Mouse (Mus musculus): ENCODE results near the gene Abcc2. TPM values are rescaled to one million over a fixed set of nuclear protein-coding genes. Genes with fewer than 3 reads are reported as not detected.
A peak's percentile ranks its signal among the peaks of the same experiment; 100 is the strongest.

Gene Abcc2
- polyA plus RNA-seq, 1 experiment from 2014 or later = 37.7 TPM

DNA sequence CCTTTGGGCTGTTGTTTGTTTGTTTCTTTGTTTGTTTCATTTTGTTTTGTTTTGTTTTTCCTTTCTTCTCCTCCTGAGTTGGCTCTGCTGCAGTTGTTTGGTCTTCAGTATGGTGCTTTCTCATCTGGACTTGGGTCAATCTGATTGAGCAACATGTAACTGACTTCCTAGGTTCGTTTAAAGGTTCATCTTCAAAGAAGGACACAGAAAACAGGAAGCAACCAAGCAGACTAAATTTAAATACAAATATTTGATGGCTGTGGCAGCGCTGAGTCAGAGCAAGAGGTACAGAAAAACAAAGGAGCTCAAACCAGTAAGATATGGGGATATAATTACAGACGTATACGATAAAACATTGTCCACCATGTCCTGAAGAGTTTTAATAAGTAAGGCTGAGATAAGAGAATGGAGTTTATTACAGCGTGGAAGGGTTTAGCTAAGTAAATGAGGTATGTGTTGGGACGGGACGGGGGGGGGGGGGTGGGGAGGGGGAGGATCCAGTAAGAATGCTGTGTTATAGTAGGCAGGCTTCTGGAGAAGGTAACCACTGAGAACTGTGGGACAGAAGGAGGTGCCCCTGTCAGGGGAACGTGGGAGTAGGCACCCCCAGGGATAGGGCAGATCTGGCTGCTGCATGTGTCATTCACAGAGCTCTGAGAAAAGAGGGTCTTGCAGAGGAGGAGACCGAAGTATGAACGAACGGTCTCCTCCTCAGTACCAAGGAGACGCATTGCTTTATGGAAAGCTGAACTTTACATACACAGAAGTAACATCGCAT, 4.4 kb downstream of the Abcc2 start:
- no peaks in the 10 kb centered on the region for H3K27me3 ChIP-seq (ENCODE audit: insufficient read depth, low read length)
- peaks cover 6% of the 10 kb centered on the region; the same call in 1 of the 2 replicates for H3K36me3 ChIP-seq (replicated peaks; ENCODE audit: insufficient read depth, low read length)
- no peak for DNase-seq
- TF ChIP-seq EP300 (IDR thresholded peaks at IDR 0.05; ENCODE audit: low read depth) (0 out of 2 replicates have a peak, but pooled peaks have one; percentile 35), CTCF (IDR thresholded peaks at IDR 0.05; ENCODE audit: low read depth) (no peak)
- no peaks in the 10 kb centered on the region for H3K9me3 ChIP-seq (ENCODE audit: low read length)
- peak overlapping the region; percentile 61 for H3K9ac ChIP-seq (replicated peaks)
- peak overlapping the region; percentile 80 for H3K27ac ChIP-seq (ENCODE audit: low read depth)
- ATAC-seq = peak; percentile 32
- peak overlapping the region; percentile 43 for H3K4me3 ChIP-seq (ENCODE audit: low read depth, low read length)
- H3K4me2 ChIP-seq (ENCODE audit: low read depth, low read length) = peak overlapping the region; percentile 47
- H3K4me1 ChIP-seq (ENCODE audit: insufficient read depth) = no peaks in the 10 kb centered on the region
- 47% methylated on average over 13 of the region's 13 CpGs for WGBS (ENCODE audit: insufficient replicate concordance)

DNA sequence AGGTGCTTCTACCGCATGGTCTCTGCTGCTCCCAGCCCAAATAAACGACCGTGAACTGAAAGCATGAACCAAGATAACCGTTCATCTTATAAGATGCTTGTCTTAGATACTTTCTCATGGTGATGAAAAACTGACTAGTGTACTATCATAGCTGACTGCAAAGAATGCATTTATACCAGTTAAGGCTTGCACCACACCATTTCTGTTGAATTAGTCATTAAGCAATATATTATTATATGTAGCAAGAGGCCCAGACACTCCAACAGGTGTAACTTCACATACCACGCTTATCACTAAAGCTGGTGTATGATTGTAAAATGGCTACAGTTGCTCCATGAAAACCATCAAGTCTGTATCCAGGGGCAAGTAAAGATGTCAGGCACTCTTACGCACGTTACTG, 7.8 kb downstream of the Abcc2 start:
- H3K27me3 ChIP-seq (ENCODE audit: insufficient read depth, low read length) = no peaks in the 10 kb centered on the region
- no peak for TF ChIP-seq EP300 (IDR thresholded peaks at IDR 0.05; ENCODE audit: low read depth)
- no peak for TF ChIP-seq CTCF (IDR thresholded peaks at IDR 0.05; ENCODE audit: low read depth)
- WGBS (ENCODE audit: insufficient replicate concordance) = 80% methylated on average over 7 of the region's 7 CpGs
- H3K4me1 ChIP-seq (ENCODE audit: insufficient read depth) = no peaks in the 10 kb centered on the region
- peaks cover 6% of the 10 kb centered on the region; the same call in 1 of the 2 replicates for H3K36me3 ChIP-seq (replicated peaks; ENCODE audit: insufficient read depth, low read length)
- ATAC-seq (no peak), DNase-seq (no peak)
- no peak overlapping the region for H3K27ac ChIP-seq (ENCODE audit: low read depth)
- no peak overlapping the region for H3K4me3 ChIP-seq (ENCODE audit: low read depth, low read length)
- H3K9ac ChIP-seq (replicated peaks) = no peak overlapping the region
- no peak overlapping the region for H3K4me2 ChIP-seq (ENCODE audit: low read depth, low read length)
- no peaks in the 10 kb centered on the region for H3K9me3 ChIP-seq (ENCODE audit: low read length)

DNA sequence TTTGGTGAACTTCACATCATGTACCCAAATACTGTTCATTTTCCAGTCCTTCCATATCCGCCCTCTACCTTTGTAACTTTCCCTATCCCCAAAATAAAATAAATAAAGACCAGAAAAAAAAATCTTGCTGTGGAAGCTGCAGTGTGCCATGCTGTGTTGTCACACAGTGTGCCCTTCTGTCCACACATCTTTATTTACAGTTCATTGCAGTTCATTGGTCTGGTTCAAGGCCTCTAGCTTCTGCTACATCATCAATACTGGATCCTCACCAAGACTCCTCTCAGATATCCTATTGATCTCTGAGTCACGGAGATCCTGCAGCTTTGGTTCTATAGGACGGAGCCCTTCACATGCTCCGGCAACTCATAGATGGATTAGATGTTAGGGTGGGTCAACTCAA, 10.5 kb downstream of the Abcc2 start:
- H3K4me3 ChIP-seq (ENCODE audit: low read depth, low read length) = no peak overlapping the region
- no peaks in the 10 kb centered on the region for H3K27me3 ChIP-seq (ENCODE audit: insufficient read depth, low read length)
- no peaks in the 10 kb centered on the region for H3K4me1 ChIP-seq (ENCODE audit: insufficient read depth)
- ATAC-seq (peak; percentile 58), DNase-seq (no peak)
- H3K9me3 ChIP-seq (ENCODE audit: low read length) = no peaks in the 10 kb centered on the region
- H3K9ac ChIP-seq (replicated peaks) = 0 out of 2 replicates have a peak overlapping the region, but pooled peaks have one; percentile 16
- WGBS (ENCODE audit: insufficient replicate concordance) = 73% methylated on average over 4 of the region's 4 CpGs
- peak overlapping the region; percentile 82 for H3K27ac ChIP-seq (ENCODE audit: low read depth)
- H3K36me3 ChIP-seq (replicated peaks; ENCODE audit: insufficient read depth, low read length) = peaks cover 6% of the 10 kb centered on the region; the same call in 1 of the 2 replicates
- H3K4me2 ChIP-seq (ENCODE audit: low read depth, low read length) = no peak overlapping the region
- no peak for TF ChIP-seq CTCF (IDR thresholded peaks at IDR 0.05; ENCODE audit: low read depth)
- TF ChIP-seq EP300 (IDR thresholded peaks at IDR 0.05; ENCODE audit: low read depth) = peak; percentile 84; the same call in 1 of the 2 replicates

GRCm38 (mm10) chr19:43793951-43794350, 12.0 kb downstream of the Abcc2 start:
- Histone ChIP-seq H3K4me2 (ENCODE audit: low read depth, low read length) (no peak overlapping the region), H3K9me3 (ENCODE audit: low read length) (no peaks in the 10 kb centered on the region), H3K36me3 (replicated peaks; ENCODE audit: insufficient read depth, low read length) (peaks cover 5% of the 10 kb centered on the region; the same call in 1 of the 2 replicates), H3K27me3 (ENCODE audit: insufficient read depth, low read length) (no peaks in the 10 kb centered on the region), H3K27ac (ENCODE audit: low read depth) (no peak overlapping the region; the same call in 1 of the 2 replicates), H3K9ac (replicated peaks) (no peak overlapping the region), H3K4me1 (ENCODE audit: insufficient read depth) (peaks cover 8% of the 10 kb centered on the region; the same call in 1 of the 2 replicates), H3K4me3 (ENCODE audit: low read depth, low read length) (no peak overlapping the region)
- 81% methylated on average over 1 of the region's 1 CpGs for WGBS (ENCODE audit: insufficient replicate concordance)
- no peak for DNase-seq
- no peak for ATAC-seq
- TF ChIP-seq EP300 (IDR thresholded peaks at IDR 0.05; ENCODE audit: low read depth) = no peak
- TF ChIP-seq CTCF (IDR thresholded peaks at IDR 0.05; ENCODE audit: low read depth) = no peak

DNA sequence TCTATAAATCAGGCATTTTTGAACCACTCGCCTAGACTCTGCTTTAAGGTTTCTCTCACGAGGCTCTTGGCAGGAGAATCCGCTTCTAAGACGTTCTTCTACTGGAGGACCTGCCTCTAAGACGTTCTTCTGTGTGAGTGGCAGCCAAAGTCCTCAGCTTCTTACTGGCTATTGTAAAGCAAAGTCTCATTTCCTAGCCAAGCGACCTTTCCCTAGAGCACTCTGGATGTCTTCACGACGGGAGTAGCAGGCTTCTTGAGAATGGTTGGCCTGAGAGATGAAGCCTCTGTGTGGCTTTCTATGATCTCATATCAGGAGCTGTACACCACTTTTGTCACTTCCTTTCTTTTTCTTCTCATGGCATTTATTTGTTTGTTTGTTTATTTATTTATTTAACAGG, 13.5 kb downstream of the Abcc2 start:
- 74% methylated on average over 8 of the region's 8 CpGs for WGBS (ENCODE audit: insufficient replicate concordance)
- H3K27me3 ChIP-seq (ENCODE audit: insufficient read depth, low read length) = no peaks in the 10 kb centered on the region
- no peak for ATAC-seq
- no peak for DNase-seq
- no peaks in the 10 kb centered on the region for H3K9me3 ChIP-seq (ENCODE audit: low read length)
- H3K27ac ChIP-seq (ENCODE audit: low read depth) = 0 out of 2 replicates have a peak overlapping the region, but pooled peaks have one; percentile 53
- H3K4me3 ChIP-seq (ENCODE audit: low read depth, low read length) = no peak overlapping the region
- no peaks in the 10 kb centered on the region for H3K36me3 ChIP-seq (replicated peaks; ENCODE audit: insufficient read depth, low read length)
- TF ChIP-seq EP300 (IDR thresholded peaks at IDR 0.05; ENCODE audit: low read depth) = no peak
- no peak for TF ChIP-seq CTCF (IDR thresholded peaks at IDR 0.05; ENCODE audit: low read depth)
- no peak overlapping the region for H3K9ac ChIP-seq (replicated peaks)
- H3K4me2 ChIP-seq (ENCODE audit: low read depth, low read length) = no peak overlapping the region
- peaks cover 8% of the 10 kb centered on the region; the same call in 1 of the 2 replicates for H3K4me1 ChIP-seq (ENCODE audit: insufficient read depth)

DNA sequence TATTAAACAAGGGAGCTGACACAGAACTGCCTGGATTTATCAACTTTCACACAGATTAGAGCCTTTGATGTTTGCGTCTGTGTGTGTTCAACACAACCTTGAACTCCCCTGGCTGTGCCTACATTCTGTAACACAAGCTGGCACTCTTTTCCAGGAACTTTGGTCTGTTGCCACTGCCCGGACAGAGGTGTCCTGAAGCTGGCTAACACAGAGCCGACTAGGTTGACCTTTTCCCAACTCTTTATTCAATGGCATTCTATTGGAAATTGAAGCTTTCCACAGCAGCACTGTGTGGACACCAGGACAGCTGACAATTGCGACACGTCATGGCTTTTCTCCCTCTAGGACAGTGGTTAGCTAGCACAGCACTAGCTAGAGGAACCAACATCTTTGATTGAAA, 15.2 kb downstream of the Abcc2 start:
- Histone ChIP-seq H3K4me3 (ENCODE audit: low read depth, low read length) (no peak overlapping the region), H3K9me3 (ENCODE audit: low read length) (no peaks in the 10 kb centered on the region), H3K36me3 (replicated peaks; ENCODE audit: insufficient read depth, low read length) (0 out of 2 replicates have a peak, but pooled peaks cover 6% of the 10 kb centered on the region), H3K4me1 (ENCODE audit: insufficient read depth) (peaks cover 8% of the 10 kb centered on the region; the same call in 1 of the 2 replicates), H3K27me3 (ENCODE audit: insufficient read depth, low read length) (no peaks in the 10 kb centered on the region), H3K4me2 (ENCODE audit: low read depth, low read length) (no peak overlapping the region), H3K9ac (replicated peaks) (no peak overlapping the region), H3K27ac (ENCODE audit: low read depth) (peak overlapping the region; percentile 84)
- TF ChIP-seq EP300 (IDR thresholded peaks at IDR 0.05; ENCODE audit: low read depth) (peak; percentile 87), CTCF (IDR thresholded peaks at IDR 0.05; ENCODE audit: low read depth) (no peak)
- peak; percentile 86 for ATAC-seq
- 40% methylated on average over 5 of the region's 5 CpGs for WGBS (ENCODE audit: insufficient replicate concordance)
- DNase-seq = peak; percentile 69

All from liver, postnatal 0 days (tissue).